Mouse (Mus musculus): ENCODE data around the gene Timm8b. TPM values are rescaled to one million over a fixed set of nuclear protein-coding genes. Genes with fewer than 3 reads are reported as not detected.

Timm8b gene
- polyA plus RNA-seq, 1 experiment from 2014 or later: 325 TPM

Other genes starting within 250 kb of the Timm8b start
- gene Plet1, start 109.4 kb upstream of the Timm8b start, polyA plus RNA-seq (2014; fragmentation: Nextera tagmentation; extraction: Ambion mirVana): 0.59 and 0.68 TPM in 2 replicates
- 92.6 and 98.2 TPM in 2 replicates for gene Pts, start 75.2 kb upstream of the Timm8b start, polyA plus RNA-seq (2014; fragmentation: Nextera tagmentation; extraction: Ambion mirVana)
- 5.2 and 8.5 TPM in 2 replicates for gene Il18, start 49.1 kb upstream of the Timm8b start, polyA plus RNA-seq (2014; fragmentation: Nextera tagmentation; extraction: Ambion mirVana)
- 0.14 and 0.20 TPM in 2 replicates for gene Bco2, start 48.7 kb upstream of the Timm8b start, polyA plus RNA-seq (2014; fragmentation: Nextera tagmentation; extraction: Ambion mirVana)
- gene Tex12, start 42.6 kb upstream of the Timm8b start, polyA plus RNA-seq (2014; fragmentation: Nextera tagmentation; extraction: Ambion mirVana): 0.15 and 0.17 TPM in 2 replicates
- 254 and 265 TPM in 2 replicates for gene Sdhd, start 98 bp upstream of the Timm8b start, polyA plus RNA-seq (2014; fragmentation: Nextera tagmentation; extraction: Ambion mirVana)
- gene Pih1d2, start 13.4 kb downstream of the Timm8b start, polyA plus RNA-seq (2014; fragmentation: Nextera tagmentation; extraction: Ambion mirVana): 9.0 and 9.8 TPM in 2 replicates
- gene Nkapd1, start 13.6 kb downstream of the Timm8b start, polyA plus RNA-seq (2014; fragmentation: Nextera tagmentation; extraction: Ambion mirVana): 29.9 and 30.6 TPM in 2 replicates
- 54.9 and 59.2 TPM in 2 replicates for gene Dlat, start 55.9 kb downstream of the Timm8b start, polyA plus RNA-seq (2014; fragmentation: Nextera tagmentation; extraction: Ambion mirVana)
- 25.2 and 31.0 TPM in 2 replicates for gene Dixdc1, start 135.6 kb downstream of the Timm8b start, polyA plus RNA-seq (2014; fragmentation: Nextera tagmentation; extraction: Ambion mirVana)
- 1.3 and 1.7 TPM in 2 replicates for gene 2310030G06Rik, start 142.6 kb downstream of the Timm8b start, polyA plus RNA-seq (2014; fragmentation: Nextera tagmentation; extraction: Ambion mirVana)
- 5.9 and 7.4 TPM in 2 replicates for gene Cryab, start 147.4 kb downstream of the Timm8b start, polyA plus RNA-seq (2014; fragmentation: Nextera tagmentation; extraction: Ambion mirVana)
- gene Hspb2, start 148.4 kb downstream of the Timm8b start, polyA plus RNA-seq (2014; fragmentation: Nextera tagmentation; extraction: Ambion mirVana): 1.9 and 2.4 TPM in 2 replicates
- gene Fdxacb1, start 164.3 kb downstream of the Timm8b start, polyA plus RNA-seq (2014; fragmentation: Nextera tagmentation; extraction: Ambion mirVana): 13.4 and 15.5 TPM in 2 replicates
- 38.3 and 39.3 TPM in 2 replicates for gene Alg9, start 171.1 kb downstream of the Timm8b start, polyA plus RNA-seq (2014; fragmentation: Nextera tagmentation; extraction: Ambion mirVana)
- 38.5 and 42.3 TPM in 2 replicates for gene 1110032A03Rik, start 171.6 kb downstream of the Timm8b start, polyA plus RNA-seq (2014; fragmentation: Nextera tagmentation; extraction: Ambion mirVana)
- 105 and 118 TPM in 2 replicates for gene Ppp2r1b, start 241.4 kb downstream of the Timm8b start, polyA plus RNA-seq (2014; fragmentation: Nextera tagmentation; extraction: Ambion mirVana)

All from hindbrain, embryonic 11.5 days (tissue).